Mouse (Mus musculus): Measurements from ENCODE around the gene Ctsl. TPM values are rescaled to one million over a fixed set of nuclear protein-coding genes. Genes with fewer than 3 reads are reported as not detected.
A peak's percentile ranks its signal among the peaks of the same experiment; 100 is the strongest.

Gene Ctsl
- polyA plus RNA-seq, 2 experiments from 2014 or later, result 5.3 to 7.2 TPM

GRCm38 (mm10) chr13:64312024-64312915, 58.4 kb downstream of the Ctsl start, which contains the start of gene Aaed1:
TSS of gene Aaed1 (minus strand) at chr13:64312710.
- ATAC-seq, result peak; percentile 81

GRCm38 (mm10) chr13:64311266-64311665, 59.4 kb downstream of the Ctsl start:
- ATAC-seq, result no peak

DNA sequence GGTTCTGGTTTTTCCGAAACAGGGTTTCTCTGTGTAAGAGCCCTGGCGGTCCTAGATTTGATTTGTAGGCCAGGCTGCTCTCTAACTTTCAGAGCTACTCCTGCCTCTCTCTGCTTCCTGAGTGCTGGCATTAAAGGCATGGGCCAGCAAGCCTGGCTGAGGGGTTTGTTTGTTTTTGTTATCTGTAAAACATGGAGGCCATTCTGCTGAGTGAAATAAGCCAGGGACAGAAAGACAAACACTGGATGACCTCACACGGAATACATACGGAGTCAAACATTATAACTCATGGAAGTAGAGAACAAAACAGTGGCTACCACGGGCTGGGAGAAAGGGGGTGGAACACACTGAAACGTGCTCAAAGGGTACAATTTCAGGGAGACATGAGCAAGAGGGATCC, 60.1 kb downstream of the Ctsl start:
- ATAC-seq, result no peak

- no peak for ATAC-seq
Observed at GRCm38 (mm10) chr13:64309842-64310241, 60.8 kb downstream of the Ctsl start.

Other genes starting within 250 kb of the Ctsl start
- 10 to 100 TPM; 48.4 to 49.7 TPM for gene Slc35d2, start 241.5 kb downstream of the Ctsl start, polyA plus RNA-seq (2017; shearing (Covaris generic))
- gene Zfp367, start 217.7 kb downstream of the Ctsl start, polyA plus RNA-seq (2017; shearing (Covaris generic)), result 1 to 10 TPM; 7.8 to 8.7 TPM
- 1 to 10 TPM; 2.8 to 4.0 TPM for gene Habp4, start 209.1 kb downstream of the Ctsl start, polyA plus RNA-seq (2017; shearing (Covaris generic))
- 10 to 100 TPM; 10.7 to 11.6 TPM for gene Cdc14b, start 95.6 kb downstream of the Ctsl start, polyA plus RNA-seq (2017; shearing (Covaris generic))
- 10 to 100 TPM in 1 of 2 experiments, 1 to 10 TPM in 1; 9.9 to 13.1 TPM for gene Aaed1, start 58.2 kb downstream of the Ctsl start, polyA plus RNA-seq (2017; shearing (Covaris generic))
- gene Cdk20, start 61.4 kb upstream of the Ctsl start, polyA plus RNA-seq (2017; shearing (Covaris generic)), result 1 to 10 TPM; 4.1 to 6.8 TPM
- gene Fam240b, start 126.9 kb upstream of the Ctsl start, polyA plus RNA-seq (2017; shearing (Covaris generic)), result not detected

Data from CD4-positive, CD25-positive, alpha-beta regulatory T cell, adult 4 months (primary cell).